12 mouse cellular contexts compared by ENCODE assay signal in genomic region chr7:121737511-121738415, GRCm38 (mm10). TPM values are rescaled to one million over a fixed set of nuclear protein-coding genes. Genes with fewer than 3 reads are reported as not detected.
A peak's percentile ranks its signal among the peaks of the same experiment; 100 is the strongest.
DNase-seq lines count a peak whose midpoint lies in the region; ATAC-seq lines count a peak whose summit lies in the region.
"Had no signal": no experiment of that assay in that cellular context is flagged by ENCODE, and none has a peak within 500 bp of the region (broad histone marks: within the 10 kb centered on the region; RNA-seq: fewer than 3 reads in every experiment).

No protein-coding gene starts in this region.

- H3K9me3 ChIP-seq in forebrain, embryonic 10.5 days: no peaks in the 10 kb centered on the region
- H3K9me3 ChIP-seq: limb, embryonic 13.5 days; neural tube, embryonic 12.5 days had no signal

- H3K36me3 ChIP-seq in forebrain, embryonic 10.5 days (replicated peaks): no peaks in the 10 kb centered on the region
- H3K36me3 ChIP-seq: limb, embryonic 13.5 days; neural tube, embryonic 12.5 days had no signal

- peaks cover 11% of the 10 kb centered on the region for H3K4me1 ChIP-seq in forebrain, embryonic 10.5 days

- WGBS in forebrain, embryonic 10.5 days: 76% methylated on average over 29 of the region's 29 CpGs

- H3K4me3 ChIP-seq in forebrain, embryonic 10.5 days: no peak overlapping the region
- H3K4me3 ChIP-seq: limb, embryonic 13.5 days; neural tube, embryonic 12.5 days had no signal

- ATAC-seq in megakaryocyte-erythroid progenitor cell, adult 5-6 weeks (replicated peaks; ENCODE audit: low FRiP score, low TSS enrichment, poor library complexity, severe bottlenecking): no peak

- no peak overlapping the region for H3K27ac ChIP-seq in forebrain, embryonic 10.5 days
- H3K27ac ChIP-seq: limb, embryonic 13.5 days; neural tube, embryonic 12.5 days had no signal

- peak; percentile 5 for DNase-seq in kidney, adult 9 months
- DNase-seq in kidney, postnatal 4 days: no peak
- peak; percentile 26 for DNase-seq in ZHBTc4 (ENCODE audit: low read depth, low spot score)
- DNase-seq in cerebellum, postnatal 25 days: peak; percentile 19 to 49
- peak; percentile 26 for DNase-seq in lung, postnatal 36 days
- DNase-seq in forebrain, embryonic 10.5 days (ENCODE audit: extremely low spot score, low spot score): no peak
- DNase-seq: gastrocnemius, postnatal 25 days had no signal

- H3K27me3 ChIP-seq in forebrain, embryonic 10.5 days (ENCODE audit: poor library complexity, severe bottlenecking): peaks cover 38% of the 10 kb centered on the region

RNA-seq across cellular contexts. Expression of gene Scnn1g, which starts 3.5 kb away (rescaled TPM):
- 0.09 TPM in 2 replicates for polyA plus RNA-seq in forebrain, embryonic 10.5 days (2016; fragmentation: Nextera tagmentation; extraction: Ambion mirVana)
- not detected in 2 replicates for total RNA-seq in megakaryocyte-erythroid progenitor cell, adult 5-6 weeks (2014; fragmentation: Nextera tagmentation)
- total RNA-seq in megakaryocyte-erythroid progenitor cell, adult 5-6 weeks (2017): not detected in 2 replicates
- total RNA-seq: gastrocnemius, postnatal 25 days had no signal
- polyA plus RNA-seq: large intestine, adult 2 months; midbrain, embryonic 11.5 days had no signal

RNA-seq across cellular contexts. Expression of gene Usp31, which starts 30.7 kb away (rescaled TPM):
- 2.7 TPM in 2 replicates for polyA plus RNA-seq in forebrain, embryonic 10.5 days (2016; fragmentation: Nextera tagmentation; extraction: Ambion mirVana)
- 17.6 and 19.4 TPM in 2 replicates for total RNA-seq in megakaryocyte-erythroid progenitor cell, adult 5-6 weeks (2014; fragmentation: Nextera tagmentation)
- 9.8 and 11.8 TPM in 2 replicates for total RNA-seq in megakaryocyte-erythroid progenitor cell, adult 5-6 weeks (2017)

Comparison
In these comparisons a context has a peak if more than half of its experiments do, and no peak if none do; other contexts are left out.
1. DNase-seq: peak in kidney, adult 9 months (single experiment), ZHBTc4 (single experiment), cerebellum, postnatal 25 days (2 of 2) and lung, postnatal 36 days (single experiment); none in kidney, postnatal 4 days (0 of 2) and forebrain, embryonic 10.5 days (single experiment).